Mouse (Mus musculus) bone marrow, adult 2 months (tissue): Measurements from ENCODE around the gene Aox2.

Experiments used
- CTCF ChIP-seq: fragments of 200-500 bp; IDR thresholded peaks from 2 replicates; pipeline ENCODE4 v1.5.1; 2011; ENCODE audit warnings: low read length, control low read depth; ENCODE audit not compliant: control insufficient read depth, insufficient read depth
- POLR2A ChIP-seq: fragments of 200-500 bp; IDR thresholded peaks from 2 replicates; pipeline ENCODE4 v1.6.1; 2011; ENCODE audit warnings: low read depth, mild to moderate bottlenecking, control low read depth, low read length, borderline replicate concordance; ENCODE audit not compliant: control insufficient read depth

DNA sequence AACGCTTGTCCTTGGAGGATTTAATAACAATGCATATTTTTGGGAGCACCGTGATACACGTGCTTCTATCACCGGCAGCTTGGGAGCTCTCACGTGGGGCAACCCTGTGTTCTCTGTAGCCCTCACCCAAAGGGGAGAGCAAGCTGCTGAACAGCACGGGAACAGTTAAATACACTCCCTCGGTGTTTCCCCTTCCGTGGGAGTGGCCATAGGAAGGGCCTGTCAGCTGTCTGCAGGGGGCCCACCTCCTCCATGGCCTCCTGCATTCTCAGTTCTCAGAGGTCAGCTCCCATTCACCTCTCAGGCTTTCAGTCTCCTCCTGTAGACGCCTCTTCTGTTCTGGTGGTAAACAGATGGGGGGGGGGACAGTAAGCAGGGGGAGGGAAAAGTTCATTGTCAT lies 2.2 kb upstream of the Aox2 start:
- TF ChIP-seq POLR2A (no peak), CTCF (no peak)
